Comparison of ENCODE assay signal across 22 mouse cellular contexts in genomic region chr2:37883214-37883613, GRCm38 (mm10).
DNase-seq lines count a peak whose midpoint lies in the region; ATAC-seq and TF ChIP-seq lines count a peak whose summit lies in the region.
"Had no signal": no experiment of that assay in that cellular context is flagged by ENCODE, and none has a peak within 500 bp of the region (broad histone marks: within the 10 kb centered on the region; RNA-seq: fewer than 3 reads in every experiment).

No protein-coding gene starts in this region.

- H3K9me3 ChIP-seq in hindbrain, embryonic 12.5 days (replicated peaks), result no peaks in the 10 kb centered on the region
- H3K9me3 ChIP-seq in hindbrain, embryonic 14.5 days (ENCODE audit: control insufficient read depth, low read length), result no peaks in the 10 kb centered on the region
- H3K9me3 ChIP-seq in midbrain, embryonic 14.5 days (ENCODE audit: control insufficient read depth, low read length), result no peaks in the 10 kb centered on the region
- no peaks in the 10 kb centered on the region for H3K9me3 ChIP-seq in midbrain, postnatal 0 days (ENCODE audit: low read length)
- H3K9me3 ChIP-seq in hindbrain, postnatal 0 days (ENCODE audit: low read length), result no peaks in the 10 kb centered on the region
- H3K9me3 ChIP-seq in midbrain, embryonic 16.5 days (replicated peaks; ENCODE audit: control insufficient read depth, low read length, poor library complexity, severe bottlenecking), result no peaks in the 10 kb centered on the region
- H3K9me3 ChIP-seq: embryonic facial prominence, embryonic 15.5 days; forebrain, embryonic 10.5 days; heart, embryonic 15.5 days; hindbrain, embryonic 15.5 days had no signal

- H3K27ac ChIP-seq in hindbrain, embryonic 12.5 days, result 0 out of 2 replicates have a peak overlapping the region, but pooled peaks have one; percentile 24
- H3K27ac ChIP-seq in hindbrain, embryonic 14.5 days, result no peak overlapping the region
- peak overlapping the region; percentile 45; the same call in 1 of the 2 replicates for H3K27ac ChIP-seq in midbrain, embryonic 14.5 days (replicated peaks; ENCODE audit: low read depth, low read length)
- H3K27ac ChIP-seq in midbrain, postnatal 0 days (ENCODE audit: low read depth, low read length), result no peak overlapping the region
- H3K27ac ChIP-seq in hindbrain, postnatal 0 days, result no peak overlapping the region
- no peak overlapping the region for H3K27ac ChIP-seq in midbrain, embryonic 16.5 days (ENCODE audit: low read length)
- H3K27ac ChIP-seq: embryonic facial prominence, embryonic 15.5 days; forebrain, embryonic 10.5 days; heart, adult 2 months; heart, embryonic 15.5 days; hindbrain, embryonic 15.5 days had no signal

- DNase-seq in hindbrain, embryonic 14.5 days (ENCODE audit: low spot score), result no peak
- DNase-seq in midbrain, embryonic 14.5 days, result peak; percentile 55
- no peak for DNase-seq in midbrain, postnatal 0 days (ENCODE audit: low spot score)
- peak; percentile 13 for DNase-seq in hindbrain, postnatal 0 days (ENCODE audit: low spot score)
- DNase-seq in spleen, postnatal 36 days (ENCODE audit: low spot score in 2 of 2), result no peak
- DNase-seq: adrenal gland, adult 8-10 months; adrenal gland, postnatal 36 days; cerebellum, adult 11 months; cerebellum, adult 8-10 months; cerebellum, postnatal 14 days; embryo, embryonic 11 days; gastrocnemius, postnatal 10 days; heart, adult 2 months had no signal

- H3K27me3 ChIP-seq in hindbrain, embryonic 12.5 days, result no peaks in the 10 kb centered on the region
- no peaks in the 10 kb centered on the region for H3K27me3 ChIP-seq in hindbrain, embryonic 14.5 days (ENCODE audit: control insufficient read depth, insufficient read depth, low read length)
- H3K27me3 ChIP-seq in midbrain, embryonic 14.5 days (ENCODE audit: control insufficient read depth, insufficient read depth, low read length), result no peaks in the 10 kb centered on the region
- H3K27me3 ChIP-seq in midbrain, postnatal 0 days (ENCODE audit: insufficient read depth, low read length), result no peaks in the 10 kb centered on the region
- H3K27me3 ChIP-seq in hindbrain, postnatal 0 days (ENCODE audit: insufficient read depth, low read length), result no peaks in the 10 kb centered on the region
- H3K27me3 ChIP-seq in midbrain, embryonic 16.5 days (ENCODE audit: control insufficient read depth, insufficient read depth, low read depth, low read length), result no peaks in the 10 kb centered on the region
- H3K27me3 ChIP-seq: embryonic facial prominence, embryonic 15.5 days; heart, embryonic 15.5 days; hindbrain, embryonic 15.5 days had no signal

- peak; percentile 59; the same call in 1 of the 2 replicates for ATAC-seq in hindbrain, embryonic 12.5 days (ENCODE audit: low FRiP score)
- no peak for ATAC-seq in hindbrain, embryonic 14.5 days (ENCODE audit: low FRiP score)
- ATAC-seq in midbrain, embryonic 14.5 days (ENCODE audit: low FRiP score, low TSS enrichment), result peak; percentile 46; the same call in 1 of the 2 replicates
- no peak for ATAC-seq in midbrain, postnatal 0 days (ENCODE audit: low FRiP score)
- ATAC-seq in hindbrain, postnatal 0 days, result no peak
- ATAC-seq in midbrain, embryonic 16.5 days, result 0 out of 2 replicates have a peak, but pooled peaks have one; percentile 52
- ATAC-seq: forebrain, embryonic 16.5 days had no signal

- H3K9ac ChIP-seq in hindbrain, embryonic 12.5 days, result no peak overlapping the region
- H3K9ac ChIP-seq in hindbrain, embryonic 14.5 days, result no peak overlapping the region
- 0 out of 2 replicates have a peak overlapping the region, but pooled peaks have one; percentile 20 for H3K9ac ChIP-seq in midbrain, embryonic 14.5 days (replicated peaks; ENCODE audit: low read length)
- H3K9ac ChIP-seq in midbrain, postnatal 0 days (replicated peaks; ENCODE audit: low read length, poor library complexity, severe bottlenecking), result no peak overlapping the region
- H3K9ac ChIP-seq in hindbrain, postnatal 0 days (replicated peaks; ENCODE audit: low read length), result no peak overlapping the region
- H3K9ac ChIP-seq in midbrain, embryonic 16.5 days (ENCODE audit: low read depth, low read length), result no peak overlapping the region
- H3K9ac ChIP-seq: embryonic facial prominence, embryonic 15.5 days; heart, embryonic 15.5 days; hindbrain, embryonic 15.5 days had no signal

- no peak overlapping the region for H3K4me2 ChIP-seq in hindbrain, embryonic 12.5 days (replicated peaks)
- H3K4me2 ChIP-seq in hindbrain, embryonic 14.5 days (replicated peaks), result no peak overlapping the region
- H3K4me2 ChIP-seq in midbrain, embryonic 14.5 days (ENCODE audit: low read length), result no peak overlapping the region
- H3K4me2 ChIP-seq in midbrain, postnatal 0 days (ENCODE audit: low read depth, low read length, poor library complexity, severe bottlenecking), result no peak overlapping the region
- H3K4me2 ChIP-seq in hindbrain, postnatal 0 days (ENCODE audit: low read depth, low read length), result no peak overlapping the region
- H3K4me2 ChIP-seq in midbrain, embryonic 16.5 days (ENCODE audit: low read length), result no peak overlapping the region
- H3K4me2 ChIP-seq: embryonic facial prominence, embryonic 15.5 days; heart, embryonic 11.5 days; heart, embryonic 15.5 days; hindbrain, embryonic 15.5 days had no signal

- no peak for TF ChIP-seq CTCF in midbrain, postnatal 0 days (IDR thresholded peaks at IDR 0.05)
- no peak for TF ChIP-seq CTCF in hindbrain, postnatal 0 days (IDR thresholded peaks at IDR 0.05; ENCODE audit: low read depth)

- H3K4me1 ChIP-seq in hindbrain, embryonic 12.5 days, result peaks cover 30% of the 10 kb centered on the region
- peaks cover 22% of the 10 kb centered on the region; the same call in 1 of the 2 replicates for H3K4me1 ChIP-seq in hindbrain, embryonic 14.5 days (replicated peaks; ENCODE audit: control insufficient read depth, insufficient read depth, low read length)
- peaks cover 17% of the 10 kb centered on the region for H3K4me1 ChIP-seq in midbrain, embryonic 14.5 days (ENCODE audit: control insufficient read depth, insufficient read depth, low read length)
- H3K4me1 ChIP-seq in midbrain, postnatal 0 days (ENCODE audit: insufficient read depth, low read length), result no peaks in the 10 kb centered on the region
- no peaks in the 10 kb centered on the region for H3K4me1 ChIP-seq in hindbrain, postnatal 0 days (ENCODE audit: insufficient read depth, low read length)
- H3K4me1 ChIP-seq in midbrain, embryonic 16.5 days (ENCODE audit: control insufficient read depth, insufficient read depth, low read length), result peaks cover 14% of the 10 kb centered on the region
- H3K4me1 ChIP-seq: embryonic facial prominence, embryonic 15.5 days; heart, embryonic 15.5 days had no signal

- 57% methylated on average over 3 of the region's 3 CpGs for WGBS in hindbrain, embryonic 12.5 days
- 36% methylated on average over 3 of the region's 3 CpGs for WGBS in hindbrain, embryonic 14.5 days
- 23% methylated on average over 3 of the region's 3 CpGs for whole genome bisulfite sequencing in midbrain, embryonic 14.5 days
- WGBS in midbrain, postnatal 0 days, result 38% methylated on average over 3 of the region's 3 CpGs
- whole genome bisulfite sequencing in hindbrain, postnatal 0 days, result 57% methylated on average over 3 of the region's 3 CpGs
- WGBS in midbrain, embryonic 16.5 days, result 39% methylated on average over 3 of the region's 3 CpGs

- H3K4me3 ChIP-seq in hindbrain, embryonic 12.5 days, result no peak overlapping the region
- no peak overlapping the region for H3K4me3 ChIP-seq in hindbrain, embryonic 14.5 days (replicated peaks; ENCODE audit: low read length)
- H3K4me3 ChIP-seq in midbrain, embryonic 14.5 days (replicated peaks; ENCODE audit: low read depth, low read length), result no peak overlapping the region
- H3K4me3 ChIP-seq in midbrain, postnatal 0 days (ENCODE audit: low read depth, low read length), result no peak overlapping the region
- H3K4me3 ChIP-seq in hindbrain, postnatal 0 days (ENCODE audit: low read length), result no peak overlapping the region
- no peak overlapping the region for H3K4me3 ChIP-seq in midbrain, embryonic 16.5 days (ENCODE audit: low read depth, low read length)
- H3K4me3 ChIP-seq: embryonic facial prominence, embryonic 15.5 days; erythroblast, embryonic 14.5 days; forebrain, embryonic 10.5 days; heart, adult 2 months; heart, embryonic 15.5 days; hindbrain, embryonic 15.5 days had no signal

- no peaks in the 10 kb centered on the region for H3K36me3 ChIP-seq in hindbrain, embryonic 12.5 days
- H3K36me3 ChIP-seq in hindbrain, embryonic 14.5 days (replicated peaks; ENCODE audit: control insufficient read depth, insufficient read depth), result no peaks in the 10 kb centered on the region
- no peaks in the 10 kb centered on the region for H3K36me3 ChIP-seq in midbrain, embryonic 14.5 days (ENCODE audit: control insufficient read depth, insufficient read depth, low read length)
- no peaks in the 10 kb centered on the region for H3K36me3 ChIP-seq in midbrain, postnatal 0 days (ENCODE audit: insufficient read depth, low read length)
- no peaks in the 10 kb centered on the region for H3K36me3 ChIP-seq in hindbrain, postnatal 0 days (ENCODE audit: insufficient read depth, low read length)
- no peaks in the 10 kb centered on the region for H3K36me3 ChIP-seq in midbrain, embryonic 16.5 days (ENCODE audit: control insufficient read depth, insufficient read depth, low read length)
- H3K36me3 ChIP-seq: embryonic facial prominence, embryonic 15.5 days; heart, embryonic 15.5 days; hindbrain, embryonic 15.5 days had no signal

Comparison
In these comparisons a context has a peak if more than half of its experiments do, and no peak if none do; other contexts are left out.
1. ATAC-seq: peak in hindbrain, embryonic 12.5 days (single experiment), midbrain, embryonic 14.5 days (single experiment) and midbrain, embryonic 16.5 days (single experiment); none in hindbrain, embryonic 14.5 days (single experiment), midbrain, postnatal 0 days (single experiment) and hindbrain, postnatal 0 days (single experiment).
2. H3K27ac ChIP-seq: peak in hindbrain, embryonic 12.5 days (single experiment) and midbrain, embryonic 14.5 days (single experiment); none in hindbrain, embryonic 14.5 days (single experiment), midbrain, postnatal 0 days (single experiment), hindbrain, postnatal 0 days (single experiment) and midbrain, embryonic 16.5 days (single experiment).
3. DNase-seq: peak in midbrain, embryonic 14.5 days (single experiment) and hindbrain, postnatal 0 days (single experiment); none in hindbrain, embryonic 14.5 days (single experiment), midbrain, postnatal 0 days (single experiment) and spleen, postnatal 36 days (0 of 2).